Mouse (Mus musculus) forebrain, embryonic 11.5 days (tissue): ENCODE results near the gene Slc38a6. TPM values are rescaled to one million over a fixed set of nuclear protein-coding genes. Genes with fewer than 3 reads are reported as not detected.

ENCODE experiments used
- ATAC-seq: fragments of 200-750 bp; cut with Nextera tagmentation; replicated peaks from 2 replicates; pipeline ENCODE4 v1.8.0; 2017; ENCODE audit warnings: moderate TSS enrichment; ENCODE audit not compliant: low FRiP score
- DNase-seq: peaks from one replicate; pipeline ENCODE4 v3.0.0-alpha.2; 2017; ENCODE audit warnings: low spot score
- H3K27ac ChIP-seq: fragments of 300-500 bp; sonication (generic); 2 replicates; pipeline ENCODE4 v1.5.1; 2014; ENCODE audit warnings: low read depth, low read length
- H3K27me3 ChIP-seq: fragments of 300-500 bp; sonication (generic); 2 replicates; pipeline ENCODE4 v1.6.1; 2014; ENCODE audit warnings: mild to moderate bottlenecking, low read length, mixed read lengths; ENCODE audit not compliant: control insufficient read depth, insufficient read depth
- H3K36me3 ChIP-seq: fragments of 300-500 bp; sonication (generic); 2 replicates; pipeline ENCODE4 v1.6.1; 2014; ENCODE audit warnings: mild to moderate bottlenecking, low read length, moderate library complexity, mixed read lengths; ENCODE audit not compliant: control insufficient read depth, insufficient read depth
- H3K4me1 ChIP-seq: fragments of 300-500 bp; sonication (generic); replicated peaks from 2 replicates; pipeline ENCODE4 v1.6.1; 2014; ENCODE audit warnings: low read length, mixed read lengths; ENCODE audit not compliant: control insufficient read depth, insufficient read depth
- H3K4me2 ChIP-seq: fragments of 300-500 bp; sonication (generic); 2 replicates; pipeline ENCODE4 v1.6.1; 2014; ENCODE audit warnings: low read depth, mild to moderate bottlenecking, low read length, moderate library complexity, mixed read lengths; ENCODE audit not compliant: severe bottlenecking
- H3K4me3 ChIP-seq: fragments of 300-500 bp; sonication (generic); 2 replicates; pipeline ENCODE4 v1.5.1; 2014; ENCODE audit warnings: low read depth, low read length
- H3K9ac ChIP-seq: fragments of 300-500 bp; sonication (generic); 2 replicates; pipeline ENCODE4 v1.6.1; 2014; ENCODE audit warnings: low read length
- H3K9me3 ChIP-seq: fragments of 300-500 bp; sonication (generic); 2 replicates; pipeline ENCODE4 v1.6.1; 2016; ENCODE audit warnings: low read length, mixed read lengths; ENCODE audit not compliant: control insufficient read depth
- WGBS: fragments of 180-500 bp; shearing (Covaris S2); extraction: QIAGEN DNeasy Blood & Tissue Kit; methylation state at CpG from one replicate; pipeline ENCODE4 v1.1.7; 2014; 5-methylcytosine and 5-hydroxymethylcytosine counted together
- polyA plus RNA-seq: library from polyadenylated mRNA; unstranded; fragments of >200 nt; fragmentation: Nextera tagmentation; extraction: Ambion mirVana; gene quantifications from 2 replicates; pipeline ENCODE4 v1.2.1, GENCODE M21; 2014

The Slc38a6 gene
- polyA plus RNA-seq, 1 experiment from 2014 or later = 9.7 TPM

- DNase-seq (peak; percentile 28), ATAC-seq (no peak)
- no peaks in the 10 kb centered on the region; the same call in 1 of the 2 replicates for H3K36me3 ChIP-seq
- no peak overlapping the region for H3K4me2 ChIP-seq
- no peak overlapping the region for H3K4me3 ChIP-seq
- no peak overlapping the region for H3K27ac ChIP-seq
- H3K4me1 ChIP-seq = no peaks in the 10 kb centered on the region
- H3K27me3 ChIP-seq = no peaks in the 10 kb centered on the region
- WGBS = 77% methylated on average over 2 of the region's 2 CpGs
- no peaks in the 10 kb centered on the region for H3K9me3 ChIP-seq
- H3K9ac ChIP-seq = no peak overlapping the region
Observed at GRCm38 (mm10) chr12:73356696-73357095, 70.1 kb downstream of the Slc38a6 start.

DNA sequence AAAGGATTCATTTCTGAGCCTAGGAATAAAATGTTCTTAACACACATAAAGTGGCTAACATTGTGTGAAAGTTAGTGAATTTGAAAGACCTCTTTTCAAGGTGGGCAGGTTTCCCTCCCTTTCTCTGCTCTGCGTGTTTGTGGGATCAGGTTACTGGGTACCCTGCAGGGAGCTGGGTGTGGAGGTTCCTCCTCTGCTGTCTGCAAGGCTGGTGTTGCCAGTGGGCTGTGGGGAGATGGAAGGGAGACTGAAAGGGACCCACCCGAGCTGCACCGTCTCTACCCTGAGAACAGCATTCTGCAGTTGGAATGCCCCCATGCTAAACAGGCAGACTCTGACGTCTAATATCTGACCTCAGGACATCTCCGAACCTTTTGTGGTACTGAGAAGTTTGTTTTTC lies 70.7 kb downstream of the Slc38a6 start:
- Histone ChIP-seq H3K4me2 (no peak overlapping the region), H3K9ac (no peak overlapping the region), H3K4me1 (no peaks in the 10 kb centered on the region), H3K4me3 (no peak overlapping the region), H3K9me3 (no peaks in the 10 kb centered on the region), H3K27ac (no peak overlapping the region), H3K27me3 (no peaks in the 10 kb centered on the region), H3K36me3 (no peaks in the 10 kb centered on the region; the same call in 1 of the 2 replicates)
- 61% methylated on average over 5 of the region's 5 CpGs for WGBS
- ATAC-seq (no peak), DNase-seq (peak; percentile 45)

DNA sequence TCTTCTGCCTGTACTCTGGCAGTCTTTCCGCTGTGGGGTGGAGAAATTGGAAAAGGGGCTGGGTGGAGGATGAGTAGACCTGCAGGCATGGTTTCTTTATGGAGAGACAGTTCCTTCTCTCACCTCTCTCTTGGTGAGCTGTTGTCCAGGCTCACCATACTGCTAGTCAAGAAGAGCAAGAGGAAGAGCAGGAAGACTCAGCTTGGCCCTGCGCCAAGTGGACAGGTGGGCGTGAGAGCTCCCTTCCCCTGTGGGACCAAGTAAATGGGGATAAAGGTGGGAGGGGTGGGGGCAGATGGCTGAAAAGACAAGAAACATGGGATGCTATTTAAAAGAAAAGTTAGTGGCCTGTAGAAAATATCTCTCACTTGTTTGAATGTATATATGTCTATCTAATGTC lies 71.2 kb downstream of the Slc38a6 start:
- no peak overlapping the region for H3K9ac ChIP-seq
- no peaks in the 10 kb centered on the region for H3K9me3 ChIP-seq
- WGBS = 96% methylated on average over 3 of the region's 3 CpGs
- ATAC-seq (no peak), DNase-seq (peak; percentile 40)
- no peaks in the 10 kb centered on the region for H3K4me1 ChIP-seq
- no peak overlapping the region for H3K27ac ChIP-seq
- H3K4me2 ChIP-seq = no peak overlapping the region
- H3K4me3 ChIP-seq = no peak overlapping the region
- no peaks in the 10 kb centered on the region; the same call in 1 of the 2 replicates for H3K36me3 ChIP-seq
- no peaks in the 10 kb centered on the region for H3K27me3 ChIP-seq

DNA sequence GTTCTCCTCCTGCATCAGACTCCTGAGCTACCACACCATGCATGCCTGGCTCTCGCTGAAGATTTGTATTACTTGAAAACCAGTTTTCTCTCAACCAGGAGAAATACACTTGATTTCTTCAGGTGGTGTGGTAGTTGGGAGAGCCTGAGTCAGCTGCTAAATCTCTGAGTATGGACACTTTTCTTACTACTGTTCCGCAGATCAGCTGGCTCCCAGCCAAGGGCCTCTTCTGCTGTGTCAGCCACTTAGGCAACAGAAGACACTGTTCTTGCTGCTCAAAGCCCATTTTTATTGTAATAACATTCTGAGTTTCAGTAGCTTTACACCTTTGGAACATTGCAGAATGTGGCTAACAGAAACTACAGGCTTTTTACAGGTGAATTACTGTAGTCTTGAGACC lies 72.1 kb downstream of the Slc38a6 start:
- H3K27ac ChIP-seq = no peak overlapping the region
- DNase-seq (peak; percentile 17), ATAC-seq (no peak)
- 93% methylated on average over 2 of the region's 2 CpGs for WGBS
- H3K4me2 ChIP-seq = no peak overlapping the region
- no peaks in the 10 kb centered on the region for H3K4me1 ChIP-seq
- no peaks in the 10 kb centered on the region for H3K9me3 ChIP-seq
- H3K9ac ChIP-seq = no peak overlapping the region
- no peaks in the 10 kb centered on the region; the same call in 1 of the 2 replicates for H3K36me3 ChIP-seq
- no peak overlapping the region for H3K4me3 ChIP-seq
- H3K27me3 ChIP-seq = no peaks in the 10 kb centered on the region

DNA sequence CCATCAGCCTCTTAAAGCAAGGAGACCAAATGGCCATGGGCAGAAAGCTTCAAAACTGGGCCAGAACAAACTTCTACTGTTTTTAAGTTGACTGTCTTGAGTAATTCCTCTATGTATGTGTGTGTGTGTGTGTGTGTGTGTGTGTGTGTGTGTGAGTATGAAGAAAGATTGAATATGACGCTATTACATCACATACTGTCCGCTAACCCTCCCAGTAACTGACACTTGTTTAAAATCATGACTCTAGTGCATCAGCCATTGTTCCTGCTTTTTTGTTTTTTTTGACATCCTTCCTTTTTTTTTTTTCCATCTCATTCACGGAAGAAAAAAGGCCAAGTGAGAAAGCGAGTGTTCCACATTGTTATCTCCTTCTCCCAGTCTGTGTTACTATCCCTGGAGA lies 72.9 kb downstream of the Slc38a6 start:
- H3K9me3 ChIP-seq = no peaks in the 10 kb centered on the region
- 85% methylated on average over 4 of the region's 4 CpGs for WGBS
- H3K9ac ChIP-seq = no peak overlapping the region
- ATAC-seq (no peak), DNase-seq (no peak)
- no peaks in the 10 kb centered on the region; the same call in 1 of the 2 replicates for H3K36me3 ChIP-seq
- H3K27me3 ChIP-seq = no peaks in the 10 kb centered on the region
- no peaks in the 10 kb centered on the region for H3K4me1 ChIP-seq
- no peak overlapping the region for H3K4me2 ChIP-seq
- H3K27ac ChIP-seq = no peak overlapping the region
- H3K4me3 ChIP-seq = no peak overlapping the region

- Histone ChIP-seq H3K27me3 (no peaks in the 10 kb centered on the region), H3K27ac (no peak overlapping the region), H3K4me1 (no peaks in the 10 kb centered on the region), H3K4me2 (no peak overlapping the region), H3K9me3 (no peaks in the 10 kb centered on the region), H3K4me3 (no peak overlapping the region), H3K9ac (no peak overlapping the region), H3K36me3 (no peaks in the 10 kb centered on the region; the same call in 1 of the 2 replicates)
- ATAC-seq (no peak), DNase-seq (peak; percentile 8)
- WGBS = 89% methylated on average over 11 of the region's 11 CpGs
Observed at GRCm38 (mm10) chr12:73361201-73361600, 74.6 kb downstream of the Slc38a6 start.

- Histone ChIP-seq H3K4me2 (no peak overlapping the region), H3K4me1 (no peaks in the 10 kb centered on the region), H3K9ac (no peak overlapping the region), H3K36me3 (no peaks in the 10 kb centered on the region), H3K4me3 (no peak overlapping the region), H3K9me3 (no peaks in the 10 kb centered on the region), H3K27me3 (no peaks in the 10 kb centered on the region), H3K27ac (no peak overlapping the region)
- ATAC-seq (no peak), DNase-seq (peak; percentile 43)
- 92% methylated on average over 6 of the region's 6 CpGs for WGBS
Observed at GRCm38 (mm10) chr12:73363401-73363800, 76.8 kb downstream of the Slc38a6 start.

GRCm38 (mm10) chr12:73363956-73364355 lies 77.4 kb downstream of the Slc38a6 start:
- Histone ChIP-seq H3K9me3 (no peaks in the 10 kb centered on the region), H3K36me3 (no peaks in the 10 kb centered on the region), H3K27ac (no peak overlapping the region), H3K4me1 (no peaks in the 10 kb centered on the region), H3K4me3 (no peak overlapping the region), H3K9ac (no peak overlapping the region), H3K27me3 (no peaks in the 10 kb centered on the region), H3K4me2 (no peak overlapping the region)
- ATAC-seq (no peak), DNase-seq (peak; percentile 11)
- WGBS = 89% methylated on average over 3 of the region's 3 CpGs

DNA sequence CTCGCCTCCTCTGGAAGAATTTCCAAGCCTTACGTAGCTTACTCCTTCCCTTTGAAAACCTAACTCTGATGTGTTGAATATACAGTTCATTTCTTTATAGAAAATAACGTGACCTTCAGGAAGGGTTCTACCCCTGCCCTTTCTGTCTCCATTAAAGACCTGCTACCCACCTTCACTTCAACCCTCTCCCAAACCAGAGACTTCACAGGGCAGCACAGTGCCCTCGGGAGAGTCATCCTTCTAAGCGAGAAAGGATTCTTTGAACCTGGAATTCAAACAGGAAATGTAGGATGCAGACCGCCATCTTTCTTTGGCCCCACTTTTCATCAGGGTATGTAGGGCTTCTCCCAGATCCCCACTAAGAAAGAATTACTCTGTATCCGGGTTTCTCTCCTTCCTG lies 80.0 kb downstream of the Slc38a6 start:
- no peak for ATAC-seq
- Histone ChIP-seq H3K4me2 (no peak overlapping the region), H3K9me3 (no peaks in the 10 kb centered on the region), H3K36me3 (no peaks in the 10 kb centered on the region), H3K4me1 (no peaks in the 10 kb centered on the region), H3K27ac (no peak overlapping the region), H3K9ac (no peak overlapping the region), H3K27me3 (no peaks in the 10 kb centered on the region), H3K4me3 (no peak overlapping the region)
- peak; percentile 6 for DNase-seq
- WGBS = 85% methylated on average over 7 of the region's 7 CpGs
